Mouse (Mus musculus): ENCODE measurements at regions not wholly inside any gene's neighbourhood (a gene's known extent, or its start where the extent isn't known, plus 50 kb on each side); places are given as distances from the start of the nearest gene placed in this dataset.

GRCm38 (mm10) chr13:71372701-71373685, 531.4 kb upstream of the Adamts16 start:
- Histone ChIP-seq H3K4me3 (no peak overlapping the region), H3K36me3 (no peaks in the 10 kb centered on the region), H3K9ac (no peak overlapping the region), H3K27ac (peak overlapping the region; percentile 40), H3K4me2 (0 out of 2 replicates have a peak overlapping the region, but pooled peaks have one; percentile 25), H3K9me3 (replicated peaks) (no peaks in the 10 kb centered on the region), H3K27me3 (no peaks in the 10 kb centered on the region), H3K4me1 (replicated peaks) (0 out of 2 replicates have a peak, but pooled peaks cover 11% of the 10 kb centered on the region)
- 46% methylated on average over 10 of the region's 10 CpGs for WGBS
- ATAC-seq (replicated peaks; ENCODE audit: insufficient number of reproducible peaks, insufficient read depth, low FRiP score, low read depth): peak; percentile 45; the same call in 1 of the 2 replicates

- H3K4me3 ChIP-seq: no peak overlapping the region
- H3K4me1 ChIP-seq (replicated peaks): 0 out of 2 replicates have a peak, but pooled peaks cover 6% of the 10 kb centered on the region
- H3K4me2 ChIP-seq: no peak overlapping the region
- H3K9me3 ChIP-seq (replicated peaks): no peaks in the 10 kb centered on the region
- ATAC-seq (replicated peaks; ENCODE audit: insufficient number of reproducible peaks, insufficient read depth, low FRiP score, low read depth): no peak
- H3K36me3 ChIP-seq: no peaks in the 10 kb centered on the region
- H3K9ac ChIP-seq: no peak overlapping the region
- 66% methylated on average over 3 of the region's 3 CpGs for WGBS
- H3K27ac ChIP-seq: no peak overlapping the region
- H3K27me3 ChIP-seq: no peaks in the 10 kb centered on the region
Measured at GRCm38 (mm10) chr13:71369832-71370231, 528.2 kb upstream of the Adamts16 start.

DNA sequence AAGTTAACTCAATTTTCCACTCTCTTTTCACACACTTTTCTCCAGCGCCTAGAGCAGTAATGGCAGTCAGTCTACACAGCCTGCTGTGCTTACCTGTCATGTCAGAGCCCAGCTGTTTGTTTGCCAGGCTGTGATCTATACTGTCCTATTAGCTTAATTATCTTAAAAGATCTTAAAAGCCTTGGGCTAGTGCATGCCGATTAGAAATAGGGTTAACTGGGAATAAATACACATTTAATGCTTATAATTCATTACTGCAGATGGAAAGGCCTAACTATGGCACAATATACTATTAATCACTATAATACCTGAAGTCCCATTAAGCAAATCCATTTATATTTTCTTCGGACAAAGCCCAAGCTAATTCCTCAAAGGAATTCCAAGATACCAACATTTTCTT, 523.6 kb upstream of the Adamts16 start:
- ATAC-seq (replicated peaks; ENCODE audit: insufficient number of reproducible peaks, insufficient read depth, low FRiP score, low read depth): no peak
- Histone ChIP-seq H3K9ac (no peak overlapping the region), H3K4me1 (replicated peaks) (no peaks in the 10 kb centered on the region), H3K4me2 (no peak overlapping the region), H3K9me3 (replicated peaks) (no peaks in the 10 kb centered on the region), H3K4me3 (no peak overlapping the region), H3K36me3 (no peaks in the 10 kb centered on the region), H3K27me3 (no peaks in the 10 kb centered on the region), H3K27ac (no peak overlapping the region)
- WGBS: 75% methylated on average over 3 of the region's 3 CpGs

GRCm38 (mm10) chr13:71362311-71362710, 520.7 kb upstream of the Adamts16 start:
- no peak overlapping the region for H3K4me2 ChIP-seq
- H3K4me1 ChIP-seq (replicated peaks): no peaks in the 10 kb centered on the region
- H3K9ac ChIP-seq: no peak overlapping the region
- no peaks in the 10 kb centered on the region for H3K9me3 ChIP-seq (replicated peaks)
- H3K4me3 ChIP-seq: no peak overlapping the region
- WGBS: 80% methylated on average over 5 of the region's 5 CpGs
- no peak for ATAC-seq (replicated peaks; ENCODE audit: insufficient number of reproducible peaks, insufficient read depth, low FRiP score, low read depth)
- no peaks in the 10 kb centered on the region for H3K27me3 ChIP-seq
- H3K27ac ChIP-seq: no peak overlapping the region
- H3K36me3 ChIP-seq: no peaks in the 10 kb centered on the region

DNA sequence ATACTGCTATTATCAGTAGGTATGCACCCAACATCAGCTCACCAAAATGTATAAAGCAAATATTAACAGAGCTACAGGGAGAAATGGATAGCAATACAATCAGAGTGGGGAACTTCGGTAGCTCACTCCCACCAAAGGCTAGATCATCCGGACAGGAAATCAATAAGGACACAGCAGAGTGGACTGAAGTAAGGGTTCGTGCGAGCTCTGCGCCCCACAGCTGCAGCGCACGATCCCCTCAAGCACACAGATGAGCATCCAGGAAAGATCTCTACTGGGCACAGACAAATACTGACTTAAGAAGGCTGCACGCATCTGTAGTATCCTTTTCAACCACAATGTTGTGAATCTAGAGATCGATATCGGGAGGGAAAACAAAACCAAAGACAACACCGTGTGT, 517.5 kb upstream of the Adamts16 start:
- Histone ChIP-seq H3K27me3 (no peaks in the 10 kb centered on the region), H3K9me3 (replicated peaks) (no peaks in the 10 kb centered on the region), H3K4me1 (replicated peaks) (no peaks in the 10 kb centered on the region), H3K9ac (no peak overlapping the region), H3K4me2 (no peak overlapping the region), H3K4me3 (no peak overlapping the region), H3K27ac (no peak overlapping the region), H3K36me3 (no peaks in the 10 kb centered on the region)
- no peak for ATAC-seq (replicated peaks; ENCODE audit: insufficient number of reproducible peaks, insufficient read depth, low FRiP score, low read depth)
- WGBS: 78% methylated on average over 11 of the region's 11 CpGs

DNA sequence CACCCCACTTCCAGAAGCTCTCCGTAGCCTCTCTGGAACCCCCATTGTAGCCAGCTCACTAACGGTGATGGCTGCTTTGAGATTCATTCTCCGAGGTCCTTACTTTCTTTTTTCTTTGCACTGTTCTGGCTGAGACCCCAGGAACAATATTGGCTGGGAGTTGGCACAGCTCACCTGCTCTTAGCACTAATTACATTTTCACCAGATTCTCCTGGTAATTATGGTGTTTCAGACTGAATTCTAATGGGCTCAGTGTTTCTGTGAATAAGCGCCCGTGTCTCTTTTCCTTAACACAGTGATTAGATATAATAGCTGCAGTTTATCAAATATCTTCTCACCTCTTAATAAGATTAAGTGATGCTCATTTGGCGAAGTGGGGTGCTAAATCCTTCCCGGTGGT, 509.2 kb upstream of the Adamts16 start:
- Histone ChIP-seq H3K9ac (no peak overlapping the region), H3K36me3 (no peaks in the 10 kb centered on the region), H3K27ac (no peak overlapping the region), H3K4me1 (replicated peaks) (no peaks in the 10 kb centered on the region), H3K27me3 (no peaks in the 10 kb centered on the region), H3K4me2 (no peak overlapping the region), H3K9me3 (replicated peaks) (no peaks in the 10 kb centered on the region), H3K4me3 (no peak overlapping the region)
- no peak for ATAC-seq (replicated peaks; ENCODE audit: insufficient number of reproducible peaks, insufficient read depth, low FRiP score, low read depth)
- 77% methylated on average over 7 of the region's 7 CpGs for WGBS

DNA sequence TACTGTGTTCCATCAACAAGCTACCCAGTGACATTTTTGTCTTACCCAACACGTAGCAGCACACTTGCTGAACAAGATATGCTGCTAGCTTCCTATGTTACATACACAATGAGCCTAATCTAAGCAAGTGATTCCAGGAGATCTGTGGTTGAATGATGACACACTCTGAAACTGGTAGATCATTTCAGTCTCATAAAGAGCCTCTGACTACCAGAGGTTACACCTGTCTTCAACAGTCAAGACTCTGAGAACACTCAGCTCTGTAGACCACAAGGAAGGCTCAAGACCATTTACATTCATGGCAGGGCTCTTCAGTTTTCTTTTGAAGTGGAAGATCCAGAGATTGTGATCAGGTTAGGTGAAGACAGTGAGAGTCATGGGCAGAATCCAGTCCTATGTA, 501.3 kb upstream of the Adamts16 start:
- no peak overlapping the region for H3K27ac ChIP-seq
- H3K27me3 ChIP-seq: no peaks in the 10 kb centered on the region
- no peak for ATAC-seq (replicated peaks; ENCODE audit: insufficient number of reproducible peaks, insufficient read depth, low FRiP score, low read depth)
- no peak overlapping the region for H3K9ac ChIP-seq
- H3K4me1 ChIP-seq (replicated peaks): no peaks in the 10 kb centered on the region
- no peak overlapping the region for H3K4me3 ChIP-seq
- WGBS: 61% methylated on average over 1 of the region's 1 CpGs
- H3K36me3 ChIP-seq: no peaks in the 10 kb centered on the region
- no peaks in the 10 kb centered on the region for H3K9me3 ChIP-seq (replicated peaks)
- H3K4me2 ChIP-seq: no peak overlapping the region

DNA sequence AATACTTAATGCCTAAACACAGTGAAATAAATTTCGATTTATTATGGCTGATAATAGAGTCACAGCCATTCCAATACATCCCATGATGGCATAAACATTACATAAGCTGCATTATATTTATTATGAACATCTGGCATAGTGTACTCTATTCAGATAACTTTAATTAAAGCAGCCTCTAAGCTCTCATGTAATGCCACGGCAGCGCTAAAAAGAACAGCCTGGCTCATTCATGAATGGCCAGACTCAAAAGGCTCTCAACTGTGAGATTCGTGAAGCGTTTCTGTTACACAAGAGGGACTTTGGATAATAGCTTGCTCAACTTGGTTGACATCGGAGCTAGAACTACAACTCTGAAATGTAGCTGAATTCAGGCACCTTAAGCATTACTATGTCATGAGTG, 497.1 kb upstream of the Adamts16 start:
- no peaks in the 10 kb centered on the region for H3K36me3 ChIP-seq
- no peak overlapping the region for H3K9ac ChIP-seq
- H3K9me3 ChIP-seq (replicated peaks): no peaks in the 10 kb centered on the region
- ATAC-seq (replicated peaks; ENCODE audit: insufficient number of reproducible peaks, insufficient read depth, low FRiP score, low read depth): no peak
- WGBS: 78% methylated on average over 6 of the region's 6 CpGs
- no peaks in the 10 kb centered on the region for H3K4me1 ChIP-seq (replicated peaks)
- H3K27ac ChIP-seq: no peak overlapping the region
- H3K4me2 ChIP-seq: no peak overlapping the region
- no peak overlapping the region for H3K4me3 ChIP-seq
- no peaks in the 10 kb centered on the region for H3K27me3 ChIP-seq

GRCm38 (mm10) chr13:71334925-71335324, 493.3 kb upstream of the Adamts16 start:
- no peaks in the 10 kb centered on the region for H3K4me1 ChIP-seq (replicated peaks)
- ATAC-seq (replicated peaks; ENCODE audit: insufficient number of reproducible peaks, insufficient read depth, low FRiP score, low read depth): no peak
- no peaks in the 10 kb centered on the region for H3K36me3 ChIP-seq
- WGBS: 76% methylated on average over 4 of the region's 4 CpGs
- H3K27me3 ChIP-seq: no peaks in the 10 kb centered on the region
- H3K9me3 ChIP-seq (replicated peaks): no peaks in the 10 kb centered on the region
- H3K9ac ChIP-seq: no peak overlapping the region
- H3K4me3 ChIP-seq: no peak overlapping the region
- H3K27ac ChIP-seq: no peak overlapping the region
- H3K4me2 ChIP-seq: no peak overlapping the region

GRCm38 (mm10) chr13:71333146-71333545, 491.5 kb upstream of the Adamts16 start:
- Histone ChIP-seq H3K4me2 (no peak overlapping the region), H3K4me3 (no peak overlapping the region), H3K27me3 (no peaks in the 10 kb centered on the region), H3K4me1 (replicated peaks) (peaks cover 2% of the 10 kb centered on the region; the same call in 1 of the 2 replicates), H3K27ac (no peak overlapping the region), H3K9me3 (replicated peaks) (no peaks in the 10 kb centered on the region), H3K9ac (no peak overlapping the region), H3K36me3 (no peaks in the 10 kb centered on the region)
- no peak for ATAC-seq (replicated peaks; ENCODE audit: insufficient number of reproducible peaks, insufficient read depth, low FRiP score, low read depth)
- 81% methylated on average over 4 of the region's 4 CpGs for WGBS

DNA sequence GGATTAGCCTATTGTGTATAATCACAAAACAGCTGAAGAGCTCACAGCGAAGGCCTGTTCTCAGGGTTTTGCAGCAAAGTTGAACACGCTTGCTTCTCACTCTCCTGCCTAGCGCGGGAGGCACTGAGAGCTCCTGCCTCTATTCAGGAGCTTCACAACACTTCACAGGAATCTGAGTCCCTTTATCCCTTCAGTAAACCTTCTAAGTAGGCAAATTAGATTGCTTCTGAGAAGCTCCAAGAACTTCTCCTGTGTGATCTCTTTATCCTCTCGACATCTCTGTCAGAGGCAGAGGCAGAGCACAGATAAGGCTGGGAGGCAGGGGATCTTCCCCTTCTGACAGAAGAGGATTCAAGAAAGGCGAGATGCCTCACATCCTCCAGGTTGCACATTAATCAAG, 488.7 kb upstream of the Adamts16 start:
- no peak overlapping the region for H3K9ac ChIP-seq
- H3K27ac ChIP-seq: no peak overlapping the region
- no peaks in the 10 kb centered on the region for H3K36me3 ChIP-seq
- H3K4me3 ChIP-seq: no peak overlapping the region
- no peaks in the 10 kb centered on the region for H3K27me3 ChIP-seq
- H3K9me3 ChIP-seq (replicated peaks): no peaks in the 10 kb centered on the region
- peaks cover 4% of the 10 kb centered on the region; the same call in 1 of the 2 replicates for H3K4me1 ChIP-seq (replicated peaks)
- WGBS: 42% methylated on average over 6 of the region's 6 CpGs
- ATAC-seq (replicated peaks; ENCODE audit: insufficient number of reproducible peaks, insufficient read depth, low FRiP score, low read depth): no peak
- H3K4me2 ChIP-seq: no peak overlapping the region
